Mouse (Mus musculus): ENCODE data around the gene Rbm20. TPM values are rescaled to one million over a fixed set of nuclear protein-coding genes. Genes with fewer than 3 reads are reported as not detected.

Rbm20 gene
- total RNA-seq, 2 experiments from 2014 or later: 2.1 to 3.0 TPM

DNA sequence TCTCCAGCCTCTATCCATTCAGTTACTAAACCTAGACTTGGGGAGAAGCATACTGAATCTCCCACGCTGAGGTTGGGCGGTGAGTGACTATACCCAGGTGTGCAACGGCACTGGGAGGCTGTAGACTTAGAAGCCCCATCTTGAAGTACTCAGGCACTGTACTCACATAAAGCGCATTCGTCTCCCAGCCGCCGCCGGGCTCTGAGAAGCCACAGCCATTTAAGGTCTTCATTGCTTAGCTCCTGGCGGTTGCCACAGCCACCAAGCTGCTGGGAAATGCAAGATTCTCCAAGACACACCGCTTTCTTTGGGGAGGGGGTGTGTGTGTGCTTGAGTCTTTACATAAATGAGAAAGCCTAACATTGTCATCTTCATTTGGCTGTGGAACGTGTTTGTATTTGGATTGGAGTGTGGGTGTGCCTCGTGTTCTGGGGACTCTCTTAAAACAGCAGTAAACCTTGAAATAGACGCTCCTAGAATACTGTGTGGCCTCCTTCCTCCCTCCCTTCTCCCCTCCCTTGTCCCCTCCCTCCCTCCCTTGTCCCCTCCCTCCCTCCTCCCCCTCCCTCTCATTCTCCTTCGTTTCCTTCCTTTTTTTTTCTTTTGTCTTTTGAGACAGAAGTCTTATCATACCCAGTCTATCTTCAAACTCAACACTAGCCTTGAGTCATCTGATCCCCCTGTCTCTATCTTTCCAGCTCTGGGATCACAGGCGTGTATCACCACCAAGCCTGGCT is 131.1 kb downstream of the Rbm20 start:
- DNase-seq (ENCODE audit: low spot score in 2 of 2): no peak

DNA sequence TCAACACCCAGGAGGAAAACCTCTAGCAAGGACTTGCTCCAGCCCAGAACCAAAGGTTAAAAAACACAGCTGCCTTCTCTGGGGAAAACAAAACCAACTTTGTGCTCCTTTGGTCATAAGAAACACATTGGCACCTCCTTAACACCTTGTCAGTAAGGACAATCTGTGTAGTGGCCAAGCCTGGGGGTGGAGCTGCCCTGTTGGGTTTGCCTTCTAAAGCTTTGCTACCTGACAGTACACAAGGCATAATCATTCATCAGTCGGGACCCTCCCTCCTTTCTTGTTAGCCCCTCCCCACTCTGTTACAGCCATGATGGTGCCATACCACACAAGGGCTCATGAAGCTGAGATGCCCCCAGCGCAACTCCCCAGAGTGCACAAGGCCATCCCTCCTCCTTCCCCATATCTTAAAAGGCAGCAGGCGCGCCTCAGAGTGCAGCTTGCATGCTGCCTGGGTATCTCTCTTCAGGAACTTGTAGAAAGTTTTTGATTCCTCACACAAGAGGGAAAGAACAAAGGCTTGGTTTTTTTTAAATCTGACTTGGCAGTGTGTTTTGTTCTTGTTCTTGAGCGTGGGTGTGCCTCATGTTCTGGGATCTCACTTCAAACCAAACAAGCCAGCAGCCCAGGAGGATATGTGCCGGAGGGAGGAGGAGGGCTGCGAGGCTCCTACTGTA is 132.2 kb downstream of the Rbm20 start:
- no peak for DNase-seq (ENCODE audit: low spot score in 2 of 2)

DNA sequence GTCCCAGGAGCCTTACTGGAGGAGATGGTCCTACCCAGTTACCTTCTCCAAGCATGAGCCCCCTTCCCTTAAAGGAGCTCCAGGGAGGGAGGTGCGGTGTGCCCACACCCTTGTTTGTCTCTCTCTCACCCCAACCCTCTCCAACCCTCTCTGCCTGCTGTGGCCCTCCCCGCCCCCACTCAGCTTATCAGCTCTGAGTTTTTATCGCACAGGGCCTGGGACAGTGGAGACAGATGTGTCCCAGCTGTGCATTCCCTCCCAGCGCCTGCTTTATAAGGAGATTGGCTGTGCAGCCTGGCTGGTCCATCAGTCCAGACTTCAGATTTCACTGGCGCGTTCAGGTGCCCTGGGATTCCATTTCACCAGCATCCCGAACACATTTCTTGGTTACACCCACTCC is 132.9 kb downstream of the Rbm20 start:
- DNase-seq (ENCODE audit: low spot score in 2 of 2): no peak

DNA sequence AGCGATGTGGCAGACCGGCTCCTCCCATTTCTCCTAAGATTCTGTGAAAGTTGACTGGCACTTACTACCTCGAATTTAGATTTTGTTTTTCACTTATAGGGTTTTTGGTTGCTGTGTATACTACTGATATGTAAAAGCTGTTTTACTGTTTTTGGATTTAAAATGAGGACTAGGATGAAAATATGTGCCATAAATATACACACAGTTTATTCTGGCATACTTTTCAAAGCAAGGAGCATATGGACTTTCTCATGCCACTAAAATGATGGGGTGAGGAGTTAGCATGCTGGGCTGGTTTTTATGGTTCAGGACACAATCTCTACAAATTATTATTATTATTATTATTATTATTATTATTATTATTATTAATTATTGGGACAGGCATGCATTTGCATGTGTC is 133.5 kb downstream of the Rbm20 start:
- DNase-seq (ENCODE audit: low spot score in 2 of 2): no peak

DNA sequence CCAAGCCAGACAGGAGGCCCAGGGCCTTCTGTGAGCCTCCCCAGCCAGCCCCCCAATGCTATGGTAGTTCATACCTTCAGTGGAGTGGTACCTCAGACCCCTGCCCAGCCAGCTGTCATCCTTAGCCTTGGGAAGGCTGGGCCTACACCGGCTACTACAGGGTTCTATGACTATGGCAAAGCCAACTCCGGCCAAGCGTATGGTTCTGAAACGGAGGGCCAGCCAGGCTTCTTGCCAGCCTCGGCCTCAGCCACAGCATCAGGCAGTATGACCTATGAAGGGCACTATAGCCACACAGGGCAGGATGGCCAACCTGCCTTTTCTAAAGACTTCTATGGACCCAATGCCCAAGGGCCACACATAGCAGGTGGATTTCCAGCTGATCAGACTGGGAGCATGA is 136.5 kb downstream of the Rbm20 start:
- DNase-seq (ENCODE audit: low spot score in 2 of 2): no peak

DNA sequence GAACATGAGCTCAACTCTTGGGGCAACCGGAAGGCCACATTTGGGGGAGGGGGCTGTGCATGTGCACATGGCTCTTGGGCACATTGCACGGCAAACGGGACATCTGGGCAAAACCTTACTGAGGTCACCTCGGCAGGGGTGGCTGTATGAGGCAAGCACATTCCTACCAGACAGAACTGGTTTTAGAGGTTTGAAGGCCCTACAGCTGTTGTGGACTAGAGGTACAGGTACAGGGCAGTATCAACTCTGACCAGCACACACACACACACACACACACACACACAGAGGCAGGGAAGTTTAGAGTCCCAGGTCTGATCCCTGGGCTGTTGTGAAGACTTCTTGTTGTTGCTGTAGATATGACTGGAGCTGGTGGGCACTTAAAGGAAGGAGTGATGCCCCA is 138.6 kb downstream of the Rbm20 start:
- no peak for DNase-seq (ENCODE audit: low spot score in 2 of 2)

DNA sequence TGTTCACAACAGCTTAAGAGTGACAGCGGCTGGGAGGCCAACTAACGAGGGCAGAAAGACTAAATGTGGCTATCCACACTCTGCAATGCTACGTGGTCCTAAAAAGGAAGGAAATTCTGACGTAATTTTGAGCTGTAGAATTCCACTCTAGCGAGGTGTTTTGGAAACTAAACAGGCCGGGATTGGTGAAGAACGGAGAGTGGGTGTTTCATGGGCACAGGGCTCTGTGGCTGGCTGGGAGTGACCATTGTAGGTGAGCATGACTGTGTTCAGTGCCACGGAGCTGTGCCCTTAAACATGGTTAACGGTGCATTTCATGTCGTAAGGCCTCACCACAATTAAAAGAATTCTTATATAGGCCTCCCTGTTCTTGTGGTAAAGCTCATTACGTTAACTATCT is 139.1 kb downstream of the Rbm20 start:
- DNase-seq (ENCODE audit: low spot score in 2 of 2): no peak

DNA sequence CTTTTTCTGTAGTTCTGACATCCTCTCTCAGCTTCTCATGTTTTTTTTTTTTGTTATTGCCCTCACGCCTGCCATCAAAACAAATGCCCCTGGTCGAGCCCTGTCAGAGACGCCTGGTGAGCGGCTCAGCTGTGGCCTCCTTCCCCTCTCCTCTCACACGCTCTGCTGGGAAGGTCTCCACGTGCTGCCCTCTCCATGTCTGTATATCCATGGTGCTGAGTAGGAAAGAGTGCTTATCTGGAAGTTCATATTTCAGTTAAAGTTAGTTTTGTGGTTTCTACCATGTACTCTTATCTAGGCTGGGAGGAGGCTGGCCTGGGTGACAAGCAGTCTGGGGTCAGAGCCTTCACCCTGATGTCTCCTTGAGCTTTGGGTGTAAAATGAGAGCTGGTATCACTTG is 142.2 kb downstream of the Rbm20 start:
- no peak for DNase-seq (ENCODE audit: low spot score in 2 of 2)

DNA sequence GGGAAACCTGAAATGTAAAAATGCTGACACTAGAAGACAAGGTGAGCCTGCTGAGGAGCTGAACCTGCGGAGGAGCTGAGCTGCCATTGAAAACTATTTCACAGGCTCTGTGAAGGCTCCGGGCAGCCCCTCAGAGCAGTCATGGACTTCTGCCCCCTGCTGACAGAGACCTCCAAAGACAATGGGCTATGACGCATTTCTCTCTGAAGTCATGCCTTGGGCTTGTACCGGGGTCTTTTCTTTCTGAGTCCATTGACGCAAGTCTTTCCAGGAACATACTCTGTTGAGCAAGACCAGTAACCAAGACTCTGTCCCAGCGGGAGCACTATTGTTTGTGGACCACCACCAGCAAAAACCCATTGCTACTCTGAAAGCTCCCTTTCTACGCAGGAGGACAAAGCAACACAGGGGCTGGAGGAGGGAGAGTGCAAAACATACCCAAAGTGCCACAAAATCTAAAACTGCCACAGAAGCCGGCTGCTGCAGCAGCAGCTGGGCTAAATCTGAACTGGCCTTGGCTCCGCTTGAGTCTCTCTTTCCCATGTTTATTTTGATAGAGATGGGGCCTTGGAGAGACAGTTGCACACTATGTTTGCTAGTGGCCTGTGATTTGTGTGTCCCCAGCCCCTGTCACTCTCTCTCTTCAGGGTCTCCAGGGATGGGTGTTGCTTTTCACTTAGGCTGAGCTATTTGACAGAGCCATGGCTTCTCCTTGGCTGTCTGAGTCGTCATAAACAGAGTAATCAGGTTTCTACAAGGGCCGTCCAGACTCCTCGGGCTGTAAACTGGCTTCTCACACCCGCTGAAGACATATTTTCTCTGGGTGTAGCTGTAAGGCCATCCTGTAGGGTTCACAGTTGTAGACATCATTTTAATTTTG is 144.4 kb downstream of the Rbm20 start:
- DNase-seq (ENCODE audit: low spot score in 2 of 2): no peak

DNA sequence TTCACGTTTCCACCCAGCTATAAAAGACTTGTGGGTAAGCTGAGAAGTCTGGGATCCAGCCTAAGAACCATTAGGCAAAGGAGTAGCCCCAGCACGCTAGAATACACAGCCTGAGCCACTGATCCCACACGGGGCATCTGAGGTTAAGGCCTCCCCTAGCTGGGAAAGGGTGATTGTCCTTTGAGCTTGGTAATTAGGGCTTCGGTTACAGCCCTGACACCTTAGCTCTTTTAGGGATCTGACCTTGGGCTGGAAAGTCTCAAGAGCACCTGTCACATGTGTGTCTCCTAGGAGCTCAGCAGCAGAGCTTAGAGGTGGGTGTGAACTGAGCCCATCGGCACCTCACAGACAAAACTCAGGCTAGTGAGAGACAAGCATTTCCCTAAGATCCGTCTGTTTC is 146.7 kb downstream of the Rbm20 start:
- DNase-seq (ENCODE audit: low spot score in 2 of 2): no peak

DNA sequence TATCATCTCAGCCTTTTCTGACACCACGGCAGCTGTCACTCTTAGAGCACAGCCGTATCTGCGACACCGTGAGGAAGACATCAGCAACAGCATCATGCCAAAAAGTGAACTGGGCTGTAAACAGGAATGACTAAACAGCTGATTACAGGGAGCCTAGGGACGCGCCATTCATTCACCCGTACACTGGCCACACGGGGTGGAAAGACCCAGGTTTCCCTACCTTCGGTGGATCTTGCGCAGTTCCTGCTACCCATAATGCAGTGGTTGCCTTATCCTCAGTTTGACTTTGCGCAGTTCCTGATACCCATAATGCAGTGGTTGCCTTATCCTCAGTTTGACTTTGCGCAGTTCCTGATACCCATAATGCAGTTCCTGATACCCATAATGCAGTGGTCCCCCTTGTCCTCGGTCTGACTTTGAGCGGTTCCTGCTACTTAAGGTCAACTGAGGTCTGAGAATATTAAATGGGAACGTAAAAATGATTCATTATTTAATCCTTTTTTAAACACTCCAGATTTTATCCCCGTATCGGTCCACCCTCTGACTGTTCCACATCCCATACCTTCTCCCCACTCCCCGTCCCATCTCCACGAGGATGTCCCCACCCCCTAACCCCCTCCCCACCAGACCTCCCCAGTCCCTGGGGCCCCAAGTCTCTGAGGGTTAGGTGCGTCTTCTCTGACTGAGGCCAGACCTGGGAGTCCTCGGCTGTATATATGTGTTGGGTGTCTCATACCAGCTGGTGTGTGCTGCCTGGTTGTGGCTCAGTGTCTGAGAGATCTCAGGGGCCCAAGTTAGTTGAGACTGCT is 148.0 kb downstream of the Rbm20 start:
- DNase-seq (ENCODE audit: low spot score in 2 of 2): no peak

DNA sequence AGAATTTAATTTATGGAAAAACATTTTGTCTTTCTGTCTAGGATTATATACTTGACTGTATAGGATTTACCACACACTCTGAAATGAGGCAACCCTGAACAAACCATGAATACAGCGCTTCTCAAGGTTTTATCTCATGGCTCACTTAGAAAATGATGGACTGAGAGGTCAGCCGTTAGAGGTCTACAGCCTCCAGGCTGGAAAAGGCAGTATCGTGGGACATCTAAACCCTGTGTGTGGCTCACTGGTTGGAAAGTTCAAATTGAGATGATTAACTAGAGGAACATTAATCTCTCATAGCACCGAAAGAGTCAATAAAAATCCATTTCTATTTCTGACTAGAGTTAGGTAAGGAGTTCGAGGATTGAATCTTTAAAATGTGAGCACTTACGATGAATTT is 152.9 kb downstream of the Rbm20 start:
- DNase-seq (ENCODE audit: low spot score in 2 of 2): no peak

DNA sequence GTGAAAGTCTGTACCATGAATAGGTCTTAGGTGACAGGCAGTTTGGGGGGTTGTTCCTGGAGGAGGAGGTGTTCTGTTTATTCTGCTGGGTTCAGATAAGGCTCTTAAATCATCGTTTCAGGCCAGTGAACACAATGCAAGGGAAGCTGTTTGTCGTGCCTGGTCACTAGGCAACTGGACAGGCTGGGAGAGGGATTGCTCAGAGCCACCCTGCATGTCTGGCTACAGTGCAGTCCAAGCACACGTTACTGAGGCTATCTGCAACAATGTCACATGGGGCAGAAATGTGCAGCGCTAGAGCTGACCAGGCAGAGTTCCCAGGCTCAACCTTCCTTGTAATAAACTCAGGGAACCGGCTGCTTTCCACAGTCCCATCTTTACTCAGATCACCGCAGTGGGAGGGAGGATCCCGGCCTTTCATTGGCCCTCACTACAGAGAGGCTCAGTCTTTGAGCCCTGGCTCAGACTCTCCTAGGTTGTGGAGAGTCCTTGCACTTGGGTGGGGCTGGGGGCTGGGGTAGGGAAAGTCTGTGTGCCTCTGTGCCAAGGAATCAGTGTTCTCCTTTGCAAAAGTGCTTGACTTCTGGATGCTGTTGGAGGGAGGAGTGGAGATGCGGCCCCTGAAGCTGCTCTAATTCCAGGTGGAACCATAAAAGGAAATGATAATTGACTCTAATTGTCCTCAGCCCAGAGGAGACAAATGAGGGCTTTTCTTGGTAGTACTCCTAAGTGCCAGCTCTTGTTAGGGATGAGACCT is 153.5 kb downstream of the Rbm20 start:
- DNase-seq (ENCODE audit: low spot score in 2 of 2): no peak

DNA sequence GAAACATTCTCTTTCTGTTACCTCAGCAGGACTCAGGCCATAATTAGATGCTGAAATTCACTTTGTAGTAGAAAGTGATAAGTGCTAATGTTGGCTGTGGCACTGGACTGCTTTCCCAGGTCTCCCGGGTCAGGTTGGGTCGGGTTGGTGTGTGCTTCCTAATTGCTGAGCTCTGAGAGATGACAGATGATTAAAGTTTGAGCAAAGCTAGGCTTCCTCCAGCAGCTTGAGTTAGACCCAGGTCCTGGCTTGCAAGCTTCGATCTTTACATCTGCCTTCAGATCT is 154.0 kb downstream of the Rbm20 start:
- no peak for DNase-seq (ENCODE audit: low spot score in 2 of 2)

DNA sequence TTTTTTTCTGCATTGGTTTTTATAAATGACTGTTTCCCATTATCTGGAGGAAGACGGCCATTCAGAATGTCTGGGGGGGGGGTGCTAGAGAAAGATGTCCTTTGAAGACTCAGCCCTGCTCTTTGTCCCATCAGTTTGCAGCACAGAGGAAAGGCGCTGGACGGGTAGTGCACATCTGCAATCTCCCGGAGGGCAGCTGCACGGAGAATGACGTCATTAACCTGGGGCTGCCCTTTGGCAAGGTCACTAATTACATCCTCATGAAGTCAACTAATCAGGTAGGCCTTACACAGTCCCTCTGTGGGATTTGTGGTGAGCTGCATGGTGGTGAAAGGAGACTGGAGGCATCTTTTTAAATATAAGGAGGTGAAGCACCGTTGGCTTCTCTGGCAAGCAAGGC is 155.4 kb downstream of the Rbm20 start:
- no peak for DNase-seq (ENCODE audit: low spot score in 2 of 2)

DNA sequence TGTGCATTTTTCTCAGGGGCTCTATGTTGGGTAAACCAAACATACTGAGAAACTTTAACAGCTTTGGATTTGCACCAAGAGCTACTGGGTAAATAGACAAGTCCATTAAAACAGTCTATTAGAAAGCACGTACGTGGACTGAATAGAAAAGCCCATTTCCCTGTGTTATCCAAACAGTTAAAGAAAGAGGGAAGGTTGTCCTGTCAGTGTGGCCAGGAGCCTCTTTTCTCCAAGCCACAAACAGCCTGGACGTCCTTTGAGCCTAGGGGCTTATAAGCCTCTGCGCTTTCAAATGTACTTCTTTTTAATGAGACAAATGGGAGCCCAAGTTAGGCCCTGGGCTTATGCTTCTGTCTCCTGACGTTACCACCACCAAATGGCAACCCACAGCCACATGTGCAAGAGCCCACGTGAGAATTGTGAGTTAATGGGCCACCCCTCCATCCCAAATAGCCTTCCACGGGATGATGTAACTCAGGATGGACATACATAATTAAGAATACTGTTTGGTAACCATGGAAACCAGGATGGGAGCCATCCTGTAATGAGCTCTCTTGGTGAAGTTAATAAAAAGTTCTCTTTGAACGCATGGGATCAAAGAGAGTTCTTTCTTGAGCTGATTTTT is 156.8 kb downstream of the Rbm20 start:
- DNase-seq (ENCODE audit: low spot score in 2 of 2): no peak

DNA sequence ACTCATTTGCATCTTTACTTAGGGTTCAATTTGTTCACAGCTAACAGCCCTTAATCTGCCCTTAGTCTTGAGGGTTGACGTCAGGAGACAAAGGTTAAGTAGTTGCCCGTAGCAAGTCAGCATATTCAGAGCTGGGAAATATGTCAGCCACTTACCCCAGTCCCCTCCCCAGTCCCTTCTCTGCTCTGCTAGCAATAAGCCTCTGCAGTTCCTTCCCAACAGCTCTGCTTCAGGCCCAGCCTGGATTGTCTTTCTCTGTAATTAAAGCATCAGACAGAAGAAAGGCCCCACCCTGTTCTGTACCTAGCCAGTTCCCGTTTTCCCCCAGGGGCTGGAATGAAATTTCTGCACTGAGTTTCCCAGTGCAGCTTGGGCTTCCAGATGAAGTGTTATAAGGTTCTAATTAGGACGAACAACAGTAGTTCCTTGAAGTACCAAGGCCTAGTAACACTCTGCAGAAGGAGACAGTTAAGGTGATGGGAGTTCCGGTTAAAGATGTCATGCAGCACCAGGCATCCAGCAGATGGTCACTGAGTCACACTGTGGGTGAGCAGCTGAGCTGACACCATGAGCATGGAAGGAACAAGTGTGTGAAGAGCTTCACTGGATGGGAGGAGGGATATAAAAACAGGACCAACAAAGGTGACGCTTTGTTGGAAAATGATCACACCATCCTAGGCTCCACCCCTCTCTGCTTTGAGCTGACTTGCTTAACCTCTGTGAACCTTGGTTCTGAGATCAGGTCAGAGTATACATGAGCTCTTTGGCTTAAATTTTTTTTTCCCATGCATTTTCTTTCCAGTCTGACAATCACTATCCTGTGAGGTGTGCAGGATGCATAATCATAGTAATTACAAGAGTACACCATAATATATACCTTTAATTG is 159.7 kb downstream of the Rbm20 start:
- DNase-seq (ENCODE audit: low spot score in 2 of 2): no peak

DNA sequence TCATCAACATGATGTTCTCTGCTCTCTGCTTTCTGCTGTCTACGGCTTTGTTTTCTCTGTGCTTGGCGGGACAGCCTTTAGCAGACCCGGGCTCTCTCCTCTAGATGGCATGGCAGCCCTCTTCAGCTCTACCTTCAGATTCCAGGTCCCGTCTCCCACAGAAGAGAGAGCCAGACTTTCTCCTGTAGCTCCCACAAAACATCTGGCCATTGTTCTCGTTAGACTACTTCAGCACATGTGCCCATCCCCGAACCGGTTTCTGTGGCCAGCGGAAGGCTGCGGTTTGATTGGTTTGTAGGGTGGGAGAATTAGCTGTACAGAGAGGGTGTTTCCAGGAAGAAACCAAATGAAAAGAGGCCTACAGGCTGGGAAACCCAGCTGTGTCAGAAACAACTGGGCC is 161.7 kb downstream of the Rbm20 start:
- no peak for DNase-seq (ENCODE audit: low spot score in 2 of 2)

DNA sequence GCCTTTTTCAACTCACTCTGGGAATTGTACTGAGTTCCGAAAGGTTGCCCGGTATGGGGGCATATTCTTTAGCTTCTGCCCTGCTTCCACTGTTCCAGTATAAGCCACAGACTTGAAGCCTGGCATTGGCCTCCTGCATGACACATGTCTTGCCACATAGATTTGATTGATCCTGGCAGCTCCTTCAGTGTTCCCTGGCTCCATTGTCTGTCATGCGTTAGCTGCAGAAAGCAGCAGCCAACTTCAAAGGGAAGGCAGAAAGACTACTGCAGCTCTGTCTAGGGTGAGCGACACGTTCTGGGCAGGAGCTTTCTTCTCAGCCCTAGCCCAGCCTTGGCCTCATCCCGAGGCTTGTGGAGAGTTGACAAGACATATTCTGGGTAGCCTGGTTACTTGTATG is 162.7 kb downstream of the Rbm20 start:
- DNase-seq (ENCODE audit: low spot score in 2 of 2): no peak
